Mouse (Mus musculus) liver, postnatal 0 days (tissue): ENCODE measurements around the gene Elmod1. TPM values are rescaled to one million over a fixed set of nuclear protein-coding genes. Genes with fewer than 3 reads are reported as not detected.
A peak's percentile ranks its signal among the peaks of the same experiment; 100 is the strongest.

Source experiments
- ATAC-seq: fragments of 200-750 bp; cut with Nextera tagmentation; 2 replicates; pipeline ENCODE4 v1.8.0; 2017; ENCODE audit warnings: mild to moderate bottlenecking, moderate library complexity
- DNase-seq: peaks from one replicate; pipeline ENCODE4 v3.0.0-alpha.2; 2016
- H3K27ac ChIP-seq: fragments of 300-500 bp; sonication (generic); 2 replicates; pipeline ENCODE4 v1.5.1; 2014; ENCODE audit warnings: antibody characterized with exemption, moderate library complexity, mild to moderate bottlenecking, low read depth
- H3K27me3 ChIP-seq: fragments of 300-500 bp; sonication (generic); 2 replicates; pipeline ENCODE4 v1.6.1; 2014; ENCODE audit warnings: low read length, control low read depth, mixed read lengths; ENCODE audit not compliant: insufficient read depth
- H3K36me3 ChIP-seq: fragments of 300-500 bp; sonication (generic); replicated peaks from 2 replicates; pipeline ENCODE4 v1.6.1; 2014; ENCODE audit warnings: mild to moderate bottlenecking, control low read depth, low read length, moderate library complexity, mixed read lengths; ENCODE audit not compliant: insufficient read depth
- H3K4me1 ChIP-seq: fragments of 300-500 bp; sonication (generic); 2 replicates; pipeline ENCODE4 v1.6.1; 2014; ENCODE audit warnings: antibody characterized with exemption, mild to moderate bottlenecking, control low read depth; ENCODE audit not compliant: insufficient read depth
- H3K4me2 ChIP-seq: fragments of 300-500 bp; sonication (generic); 2 replicates; pipeline ENCODE4 v1.6.1; 2014; ENCODE audit warnings: low read depth, mild to moderate bottlenecking, low read length, moderate library complexity, mixed read lengths
- H3K4me3 ChIP-seq: fragments of 300-500 bp; sonication (generic); 2 replicates; pipeline ENCODE4 v1.5.1; 2014; ENCODE audit warnings: low read depth, low read length
- H3K9ac ChIP-seq: fragments of 300-500 bp; sonication (generic); replicated peaks from 2 replicates; pipeline ENCODE4 v1.6.1; 2014; ENCODE audit warnings: mild to moderate bottlenecking, moderate library complexity
- H3K9me3 ChIP-seq: fragments of 300-500 bp; sonication (generic); 2 replicates; pipeline ENCODE4 v1.6.1; 2016; ENCODE audit warnings: mild to moderate bottlenecking, control low read depth, low read length, mixed read lengths
- CTCF ChIP-seq: sonication (generic); IDR thresholded peaks from 2 replicates; pipeline ENCODE4 v1.5.1; 2016; ENCODE audit warnings: antibody characterized with exemption, low read depth
- EP300 ChIP-seq: IDR thresholded peaks from 2 replicates; pipeline ENCODE4 v1.6.1; 2016; ENCODE audit warnings: antibody characterized with exemption, low read depth, mild to moderate bottlenecking
- WGBS: fragments of 180-500 bp; shearing (Covaris S2); extraction: QIAGEN DNeasy Blood & Tissue Kit; methylation state at CpG from one replicate; pipeline ENCODE4 v1.1.7; 2014; ENCODE audit not compliant: insufficient replicate concordance; 5-methylcytosine and 5-hydroxymethylcytosine counted together
- polyA plus RNA-seq: library from polyadenylated mRNA; unstranded; fragments of >200 nt; fragmentation: Nextera tagmentation; extraction: Ambion mirVana; gene quantifications from 2 replicates; pipeline ENCODE4 v1.2.1, GENCODE M21; 2015

Elmod1 gene
- polyA plus RNA-seq, 1 experiment from 2014 or later, result 0.13 TPM

DNA sequence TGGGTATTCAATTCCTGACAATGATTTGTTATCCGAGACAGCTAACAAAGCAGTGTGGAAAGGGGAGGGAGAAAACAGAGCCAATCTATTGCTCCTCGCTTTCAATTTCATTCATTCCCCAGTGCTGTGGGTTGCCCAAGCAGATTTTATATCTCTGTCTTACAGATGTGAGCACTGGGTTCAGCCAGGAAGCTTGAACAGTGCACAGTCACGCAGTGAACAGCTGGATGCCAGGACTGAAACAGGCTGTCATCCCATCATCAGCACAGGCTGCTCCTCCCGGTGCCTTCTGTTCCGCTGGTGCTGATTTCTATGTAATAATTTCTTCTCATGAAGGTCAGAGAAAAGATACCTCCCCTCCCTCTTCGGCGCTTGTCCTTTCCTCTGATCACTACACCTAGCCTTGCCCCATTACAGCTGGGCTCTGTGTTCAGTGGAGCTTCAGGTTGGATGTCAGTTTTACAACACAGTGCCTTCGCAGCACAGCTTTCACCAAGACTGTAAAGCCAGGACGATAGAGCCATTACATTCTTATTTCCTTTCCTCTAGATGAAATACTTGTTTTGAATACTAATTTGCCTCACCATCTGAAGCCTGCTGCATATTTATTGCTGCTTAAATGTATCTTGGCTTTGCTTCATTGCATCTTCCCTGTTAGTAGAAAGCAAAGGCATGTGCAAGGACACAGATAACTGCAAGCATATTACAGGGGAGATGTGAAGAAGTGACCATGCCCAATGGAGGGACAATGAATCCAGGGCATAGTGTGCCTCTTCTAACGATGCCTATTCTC, 59.0 kb downstream of the Elmod1 start:
- H3K4me1 ChIP-seq, result no peaks in the 10 kb centered on the region
- no peak overlapping the region for H3K4me2 ChIP-seq
- H3K9ac ChIP-seq, result no peak overlapping the region
- WGBS, result 72% methylated on average over 10 of the region's 10 CpGs
- no peak for TF ChIP-seq EP300
- no peak for TF ChIP-seq CTCF
- no peaks in the 10 kb centered on the region for H3K27me3 ChIP-seq
- no peak for DNase-seq
- H3K4me3 ChIP-seq, result no peak overlapping the region
- no peak for ATAC-seq
- H3K36me3 ChIP-seq, result no peaks in the 10 kb centered on the region
- H3K9me3 ChIP-seq, result no peaks in the 10 kb centered on the region
- H3K27ac ChIP-seq, result no peak overlapping the region

DNA sequence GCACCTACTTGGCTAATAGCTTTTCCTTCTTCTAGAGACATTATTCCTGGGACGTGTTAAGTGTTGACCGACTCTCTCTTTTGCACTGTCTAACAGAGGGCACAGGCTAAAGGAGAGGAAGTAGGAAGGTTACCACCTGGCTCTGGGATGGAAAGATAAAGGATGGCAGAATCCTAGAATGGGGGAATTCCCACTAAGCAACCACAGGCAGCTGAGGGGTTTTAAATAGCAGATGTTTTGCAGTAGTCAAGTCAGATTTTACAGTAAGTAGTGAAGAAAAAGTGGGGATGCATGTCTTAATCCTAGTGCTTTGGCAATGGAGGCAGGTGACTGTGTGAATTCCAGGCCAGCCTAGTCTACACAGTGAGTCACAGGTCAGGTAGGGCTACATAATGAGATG, 64.3 kb downstream of the Elmod1 start:
- ATAC-seq (no peak), DNase-seq (no peak)
- TF ChIP-seq CTCF (no peak), EP300 (no peak)
- no peaks in the 10 kb centered on the region for H3K36me3 ChIP-seq
- no peak overlapping the region for H3K9ac ChIP-seq
- no peaks in the 10 kb centered on the region for H3K4me1 ChIP-seq
- no peaks in the 10 kb centered on the region for H3K27me3 ChIP-seq
- H3K27ac ChIP-seq, result no peak overlapping the region
- no peaks in the 10 kb centered on the region for H3K9me3 ChIP-seq
- no peak overlapping the region for H3K4me3 ChIP-seq
- H3K4me2 ChIP-seq, result no peak overlapping the region
- 65% methylated on average over 2 of the region's 2 CpGs for WGBS

DNA sequence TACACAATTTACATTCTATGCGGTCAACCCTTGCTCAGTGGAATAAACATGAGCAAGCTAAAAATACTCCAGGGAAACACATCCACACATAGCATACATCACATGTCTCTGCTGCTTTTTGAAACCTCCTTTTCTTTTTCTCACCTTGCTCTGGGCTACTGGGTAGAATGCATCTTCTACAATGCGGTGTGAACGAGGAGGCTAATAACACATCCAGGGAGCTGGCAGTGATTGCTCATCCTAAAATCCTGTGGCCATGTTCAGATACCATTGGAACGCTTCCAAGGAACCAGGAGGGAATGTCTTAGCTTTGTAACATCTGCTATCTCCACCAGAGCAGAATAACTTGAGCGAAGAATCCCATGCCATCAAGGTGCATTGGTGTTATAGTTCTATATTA, 64.8 kb downstream of the Elmod1 start:
- no peak for TF ChIP-seq CTCF
- no peaks in the 10 kb centered on the region for H3K36me3 ChIP-seq
- H3K9ac ChIP-seq, result no peak overlapping the region
- no peaks in the 10 kb centered on the region for H3K4me1 ChIP-seq
- no peak overlapping the region for H3K4me3 ChIP-seq
- ATAC-seq, result no peak
- no peak overlapping the region for H3K4me2 ChIP-seq
- DNase-seq, result no peak
- no peak overlapping the region for H3K27ac ChIP-seq
- H3K27me3 ChIP-seq, result no peaks in the 10 kb centered on the region
- WGBS, result 76% methylated on average over 5 of the region's 5 CpGs
- H3K9me3 ChIP-seq, result no peaks in the 10 kb centered on the region

DNA sequence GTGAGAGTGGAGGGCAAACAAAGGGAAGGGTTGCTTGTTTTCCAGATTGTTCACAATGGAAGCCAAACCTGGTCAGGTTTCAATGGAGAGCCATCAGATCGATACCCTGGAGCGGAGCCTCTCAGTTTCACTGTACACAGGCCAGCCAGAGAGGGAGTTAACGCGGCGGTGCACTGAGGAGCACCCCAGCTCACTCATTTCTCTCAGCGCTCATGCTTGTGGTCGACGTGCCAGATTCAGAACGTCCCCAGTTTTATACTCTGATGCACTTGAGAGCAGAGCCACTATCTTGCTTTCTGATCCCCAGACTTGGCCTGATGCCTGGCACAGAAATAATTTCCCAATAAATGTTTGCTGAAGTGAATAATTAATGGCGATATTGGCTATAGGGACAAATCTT, 68.3 kb downstream of the Elmod1 start:
- no peaks in the 10 kb centered on the region for H3K4me1 ChIP-seq
- WGBS, result 79% methylated on average over 10 of the region's 10 CpGs
- ATAC-seq, result no peak
- H3K9me3 ChIP-seq, result no peaks in the 10 kb centered on the region
- TF ChIP-seq CTCF (no peak), EP300 (no peak)
- no peak for DNase-seq
- no peak overlapping the region for H3K4me2 ChIP-seq
- no peak overlapping the region for H3K9ac ChIP-seq
- H3K36me3 ChIP-seq, result no peaks in the 10 kb centered on the region
- H3K27ac ChIP-seq, result no peak overlapping the region
- no peaks in the 10 kb centered on the region for H3K27me3 ChIP-seq
- no peak overlapping the region for H3K4me3 ChIP-seq

DNA sequence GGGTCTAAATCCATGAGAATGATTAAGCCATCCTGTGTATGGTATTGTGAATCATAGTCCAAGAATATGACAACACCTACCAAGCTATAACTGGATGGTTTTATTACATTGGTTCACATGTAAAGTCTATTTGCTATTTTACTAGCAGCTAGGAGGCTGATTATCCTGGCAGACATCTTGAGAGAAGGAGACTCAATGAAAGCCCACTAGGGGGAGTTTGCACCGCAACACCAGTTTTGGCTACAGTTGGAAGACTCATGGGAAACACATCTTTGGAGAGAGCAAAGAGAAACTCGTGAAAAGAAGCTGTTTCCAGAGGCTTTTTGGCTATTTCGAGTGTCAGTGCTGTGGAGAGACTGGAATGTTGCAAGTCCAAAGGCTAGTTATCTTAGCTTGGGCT, 69.7 kb downstream of the Elmod1 start:
- DNase-seq (no peak), ATAC-seq (no peak)
- Histone ChIP-seq H3K27me3 (no peaks in the 10 kb centered on the region), H3K9me3 (no peaks in the 10 kb centered on the region), H3K4me2 (no peak overlapping the region), H3K4me1 (no peaks in the 10 kb centered on the region), H3K4me3 (no peak overlapping the region), H3K36me3 (no peaks in the 10 kb centered on the region), H3K9ac (no peak overlapping the region), H3K27ac (no peak overlapping the region)
- TF ChIP-seq EP300, result no peak
- TF ChIP-seq CTCF, result peak; percentile 26; the same call in 1 of the 2 replicates
- 44% methylated on average over 3 of the region's 3 CpGs for WGBS

DNA sequence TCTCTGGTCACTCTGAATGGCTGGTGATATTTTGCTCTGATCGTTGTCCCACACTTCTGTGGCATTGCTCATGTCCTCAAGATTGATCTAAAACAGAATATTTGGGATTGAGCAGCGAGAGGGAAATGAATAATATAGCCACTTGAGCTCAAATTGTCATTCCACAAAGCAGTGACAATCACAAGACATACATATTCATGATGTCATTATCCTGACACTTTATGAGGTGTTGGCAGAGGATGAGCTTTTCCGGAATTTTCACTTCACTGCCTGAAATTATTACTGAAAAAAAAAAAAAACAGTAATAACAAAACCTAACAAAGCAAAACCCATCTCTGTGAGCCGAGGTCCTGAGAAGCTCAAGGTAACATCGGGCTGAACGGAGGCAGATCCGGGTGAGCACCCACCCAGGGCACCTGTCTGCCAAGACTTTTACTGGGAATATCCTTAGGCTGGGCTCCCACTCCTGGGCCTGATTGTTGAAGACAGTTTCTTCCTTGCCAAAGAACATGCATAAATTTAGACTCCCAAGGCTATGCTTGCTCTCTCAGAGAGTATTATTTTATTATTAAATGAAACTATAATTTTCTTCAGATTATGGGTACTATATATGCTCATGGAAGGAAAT, 71.8 kb downstream of the Elmod1 start:
- ATAC-seq (no peak), DNase-seq (no peak)
- Histone ChIP-seq H3K36me3 (no peaks in the 10 kb centered on the region), H3K4me3 (no peak overlapping the region), H3K9me3 (no peaks in the 10 kb centered on the region), H3K9ac (no peak overlapping the region), H3K27me3 (no peaks in the 10 kb centered on the region), H3K4me2 (no peak overlapping the region), H3K27ac (no peak overlapping the region), H3K4me1 (no peaks in the 10 kb centered on the region)
- 76% methylated on average over 7 of the region's 7 CpGs for WGBS
- TF ChIP-seq CTCF (no peak), EP300 (no peak)
